Comparison of ENCODE assay signal across 32 mouse cellular contexts in genomic region chr6:6457001-6457400, GRCm38 (mm10).
"Had no signal": no experiment of that assay in that cellular context is flagged by ENCODE, and none has a peak within 500 bp of the region (broad histone marks: within the 10 kb centered on the region; RNA-seq: fewer than 3 reads in every experiment).

No protein-coding gene starts in this region.

- DNase-seq: left cerebral cortex, postnatal 4 days; liver; liver, embryonic 13.5 days; liver, postnatal 0 days; lung, adult 18-20 months; lung, adult 2 months; lung, embryonic 14.5 days; lung, postnatal 10 days; lung, postnatal 14 days; lung, postnatal 36 days; lung, postnatal 4 days; midbrain, embryonic 14.5 days had no signal

- H3K27me3 ChIP-seq: limb, embryonic 13.5 days; limb, embryonic 15.5 days; liver, embryonic 12.5 days; liver, embryonic 13.5 days; liver, embryonic 15.5 days; lung, embryonic 15.5 days; megakaryocyte, embryonic 14.5 days; midbrain, embryonic 12.5 days; midbrain, embryonic 13.5 days; midbrain, embryonic 15.5 days; neural tube, embryonic 12.5 days had no signal

- H3K27ac ChIP-seq: left cerebral cortex, adult 2 months; limb, embryonic 10.5 days; limb, embryonic 12.5 days; limb, embryonic 13.5 days; limb, embryonic 15.5 days; liver, embryonic 12.5 days; liver, embryonic 13.5 days; liver, embryonic 14.5 days; liver, embryonic 15.5 days; lung, embryonic 15.5 days; macrophage; midbrain, embryonic 10.5 days; midbrain, embryonic 12.5 days; midbrain, embryonic 13.5 days; midbrain, embryonic 15.5 days; neural tube, embryonic 12.5 days had no signal

- H3K4me1 ChIP-seq: liver, embryonic 12.5 days; liver, embryonic 13.5 days; liver, embryonic 15.5 days; lung, embryonic 15.5 days; megakaryocyte, embryonic 14.5 days had no signal

- H3K36me3 ChIP-seq: limb, embryonic 10.5 days; limb, embryonic 12.5 days; limb, embryonic 13.5 days; limb, embryonic 15.5 days; liver, embryonic 12.5 days; liver, embryonic 13.5 days; liver, embryonic 15.5 days; lung, embryonic 15.5 days; midbrain, embryonic 10.5 days; midbrain, embryonic 12.5 days; midbrain, embryonic 13.5 days; midbrain, embryonic 15.5 days; neural tube, embryonic 12.5 days had no signal

- H3K9ac ChIP-seq: limb, embryonic 12.5 days; limb, embryonic 13.5 days; limb, embryonic 15.5 days; liver, embryonic 12.5 days; liver, embryonic 13.5 days; liver, embryonic 14.5 days; liver, embryonic 15.5 days; liver, postnatal 0 days; lung, embryonic 14.5 days; lung, embryonic 15.5 days; midbrain, embryonic 12.5 days; midbrain, embryonic 13.5 days; midbrain, embryonic 15.5 days; neural tube, embryonic 12.5 days had no signal

- ATAC-seq: liver, embryonic 12.5 days; liver, postnatal 0 days; lung, postnatal 0 days; midbrain, embryonic 13.5 days; midbrain, embryonic 15.5 days; midbrain, embryonic 16.5 days had no signal

- H3K4me3 ChIP-seq: left cerebral cortex, adult 2 months; limb, embryonic 10.5 days; limb, embryonic 12.5 days; limb, embryonic 13.5 days; limb, embryonic 15.5 days; liver, embryonic 12.5 days; liver, embryonic 13.5 days; liver, embryonic 15.5 days; lung, embryonic 15.5 days; megakaryocyte, embryonic 14.5 days; midbrain, embryonic 10.5 days; midbrain, embryonic 12.5 days; midbrain, embryonic 13.5 days; midbrain, embryonic 15.5 days; myocyte; neural tube, embryonic 12.5 days had no signal

- H3K9me3 ChIP-seq: limb, embryonic 10.5 days; limb, embryonic 12.5 days; limb, embryonic 13.5 days; limb, embryonic 15.5 days; liver, embryonic 12.5 days; liver, embryonic 13.5 days; liver, embryonic 15.5 days; lung, embryonic 15.5 days; megakaryocyte, embryonic 14.5 days; midbrain, embryonic 10.5 days; midbrain, embryonic 12.5 days; midbrain, embryonic 13.5 days; midbrain, embryonic 15.5 days; neural tube, embryonic 12.5 days had no signal

- H3K4me2 ChIP-seq: limb, embryonic 12.5 days; limb, embryonic 13.5 days; limb, embryonic 15.5 days; liver, embryonic 12.5 days; liver, embryonic 13.5 days; liver, embryonic 15.5 days; lung, embryonic 14.5 days; lung, embryonic 15.5 days; midbrain, embryonic 11.5 days; midbrain, embryonic 12.5 days; midbrain, embryonic 13.5 days; midbrain, embryonic 15.5 days; neural tube, embryonic 12.5 days had no signal
